Mouse (Mus musculus): ENCODE measurements around the gene Rai14. TPM values are rescaled to one million over a fixed set of nuclear protein-coding genes. Genes with fewer than 3 reads are reported as not detected.

Gene Rai14
- polyA plus RNA-seq, 1 experiment = 27.4 TPM

DNA sequence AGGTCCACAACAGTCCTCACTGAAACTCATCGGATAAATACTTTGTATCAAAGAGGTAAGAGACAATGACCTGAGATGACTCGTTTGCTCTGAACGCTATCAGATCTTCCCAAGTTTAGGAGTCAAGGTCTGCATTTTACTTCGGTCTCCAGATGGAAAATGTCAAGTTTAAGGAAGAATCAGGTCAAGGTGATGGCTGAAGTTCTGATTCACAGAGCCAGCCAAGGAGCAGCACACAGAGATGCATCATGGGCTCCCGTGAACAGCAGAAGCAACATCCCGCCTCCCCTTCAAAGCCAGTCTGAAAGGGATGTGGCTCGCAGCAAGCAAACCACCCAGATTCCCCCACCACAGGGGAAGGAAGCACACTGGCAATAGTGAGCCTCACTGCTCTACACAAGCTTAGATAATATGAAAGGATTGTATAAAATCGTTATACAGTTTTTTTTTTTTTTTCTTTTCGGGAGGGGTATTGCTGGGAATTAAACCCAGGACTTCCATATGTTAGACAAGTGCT is 30.7 kb downstream of the Rai14 start:
- peaks cover 16% of the 10 kb centered on the region for H3K36me3 ChIP-seq (ENCODE audit: control insufficient read depth, insufficient read depth)
- peaks cover 89% of the 10 kb centered on the region for H3K79me2 ChIP-seq (ENCODE audit: control insufficient read depth, insufficient read depth)
- H3K4me2 ChIP-seq (ENCODE audit: low read depth) = no peak overlapping the region
- no peak for TF ChIP-seq MAX (IDR thresholded peaks at IDR 0.05; ENCODE audit: low read depth)
- TF ChIP-seq POLR2AphosphoS2 (IDR thresholded peaks at IDR 0.05; ENCODE audit: insufficient read length, low read depth) = no peak
- TF ChIP-seq E2F4 (IDR thresholded peaks at IDR 0.05; ENCODE audit: insufficient read depth) = no peak
- TF ChIP-seq CEBPB (IDR thresholded peaks at IDR 0.05; ENCODE audit: insufficient read depth, poor library complexity, severe bottlenecking) = no peak
- no peak for TF ChIP-seq MYOD1 (IDR thresholded peaks at IDR 0.05; ENCODE audit: control insufficient read depth in 1 of 3, insufficient read length in 2 of 3, low read depth in 2 of 3)
- no peak for TF ChIP-seq POLR2A (IDR thresholded peaks at IDR 0.05; ENCODE audit: insufficient read length, low read depth)
- TF ChIP-seq USF1 (IDR thresholded peaks at IDR 0.05; ENCODE audit: low read depth) = no peak
- no peak for TF ChIP-seq MYOG (IDR thresholded peaks at IDR 0.05; ENCODE audit: control insufficient read depth in 1 of 3, insufficient read depth in 1 of 3, insufficient read length in 2 of 3, low read depth in 2 of 3)
- no peak for TF ChIP-seq TCF12 (IDR thresholded peaks at IDR 0.05; ENCODE audit: insufficient read depth, poor library complexity, severe bottlenecking)
- no peak for TF ChIP-seq TCF3 (IDR thresholded peaks at IDR 0.05; ENCODE audit: insufficient read length, low read depth)
- TF ChIP-seq SRF (IDR thresholded peaks at IDR 0.05; ENCODE audit: control insufficient read depth, insufficient read length, low read depth) = no peak
- H3ac ChIP-seq (ENCODE audit: control insufficient read depth, insufficient read length) = no peak overlapping the region
- no peaks in the 10 kb centered on the region for H3K27me3 ChIP-seq (ENCODE audit: control insufficient read depth, insufficient read depth, insufficient read length)
- no peak overlapping the region for H3K4me3 ChIP-seq

GRCm38 (mm10) chr15:10680514-10680913 is 33.9 kb downstream of the Rai14 start:
- H3K36me3 ChIP-seq (ENCODE audit: control insufficient read depth, insufficient read depth) = peaks cover 10% of the 10 kb centered on the region
- H3K79me2 ChIP-seq (ENCODE audit: control insufficient read depth, insufficient read depth) = peaks cover 84% of the 10 kb centered on the region
- no peak overlapping the region for H3ac ChIP-seq (ENCODE audit: control insufficient read depth, insufficient read length)
- TF ChIP-seq TCF3 (IDR thresholded peaks at IDR 0.05; ENCODE audit: insufficient read length, low read depth) (no peak), SRF (IDR thresholded peaks at IDR 0.05; ENCODE audit: control insufficient read depth, insufficient read length, low read depth) (no peak), E2F4 (IDR thresholded peaks at IDR 0.05; ENCODE audit: insufficient read depth) (no peak), POLR2AphosphoS2 (IDR thresholded peaks at IDR 0.05; ENCODE audit: insufficient read length, low read depth) (no peak), MAX (IDR thresholded peaks at IDR 0.05; ENCODE audit: low read depth) (no peak), CEBPB (IDR thresholded peaks at IDR 0.05; ENCODE audit: insufficient read depth, poor library complexity, severe bottlenecking) (no peak), REST (IDR thresholded peaks at IDR 0.05; ENCODE audit: insufficient read depth, insufficient read length) (no peak), POLR2A (IDR thresholded peaks at IDR 0.05; ENCODE audit: insufficient read length, low read depth) (no peak)
- no peak overlapping the region for H3K4me2 ChIP-seq (ENCODE audit: low read depth)
- H3K27me3 ChIP-seq (ENCODE audit: control insufficient read depth, insufficient read depth, insufficient read length) = no peaks in the 10 kb centered on the region
- H3K4me3 ChIP-seq = no peak overlapping the region

- TF ChIP-seq CEBPB (IDR thresholded peaks at IDR 0.05; ENCODE audit: insufficient read depth, poor library complexity, severe bottlenecking) = no peak
- TF ChIP-seq MYOD1 (IDR thresholded peaks at IDR 0.05; ENCODE audit: control insufficient read depth in 1 of 3, insufficient read length in 2 of 3, low read depth in 2 of 3) = peak in 1 of 3 experiments; percentile 13
- peaks cover 84% of the 10 kb centered on the region for H3K79me2 ChIP-seq (ENCODE audit: control insufficient read depth, insufficient read depth)
- peaks cover 9% of the 10 kb centered on the region for H3K36me3 ChIP-seq (ENCODE audit: control insufficient read depth, insufficient read depth)
- H3K27me3 ChIP-seq (ENCODE audit: control insufficient read depth, insufficient read depth, insufficient read length) = no peaks in the 10 kb centered on the region
- H3ac ChIP-seq (ENCODE audit: control insufficient read depth, insufficient read length) = no peak overlapping the region
- H3K4me2 ChIP-seq (ENCODE audit: low read depth) = peak overlapping the region; percentile 60
- H3K4me3 ChIP-seq = no peak overlapping the region
Observed at GRCm38 (mm10) chr15:10679571-10679970, 34.9 kb downstream of the Rai14 start.

GRCm38 (mm10) chr15:10675801-10676200 is 38.6 kb downstream of the Rai14 start:
- H3K27me3 ChIP-seq (ENCODE audit: control insufficient read depth, insufficient read depth, insufficient read length) = no peaks in the 10 kb centered on the region
- TF ChIP-seq POLR2A (IDR thresholded peaks at IDR 0.05; ENCODE audit: insufficient read length, low read depth) (no peak), TCF3 (IDR thresholded peaks at IDR 0.05; ENCODE audit: insufficient read length, low read depth) (no peak)

GRCm38 (mm10) chr15:10672880-10673279 is 41.5 kb downstream of the Rai14 start:
- Histone ChIP-seq H3K36me3 (ENCODE audit: control insufficient read depth, insufficient read depth) (peaks cover 14% of the 10 kb centered on the region), H3K4me2 (ENCODE audit: low read depth) (no peak overlapping the region), H3K27me3 (ENCODE audit: control insufficient read depth, insufficient read depth, insufficient read length) (no peaks in the 10 kb centered on the region), H3ac (ENCODE audit: control insufficient read depth, insufficient read length) (no peak overlapping the region), H3K79me2 (ENCODE audit: control insufficient read depth, insufficient read depth) (peaks cover 87% of the 10 kb centered on the region), H3K4me3 (no peak overlapping the region)
- TF ChIP-seq MYOD1 (IDR thresholded peaks at IDR 0.05; ENCODE audit: control insufficient read depth in 1 of 3, insufficient read length in 2 of 3, low read depth in 2 of 3) = no peak
- TF ChIP-seq MAX (IDR thresholded peaks at IDR 0.05; ENCODE audit: low read depth) = no peak
- no peak for TF ChIP-seq MYOG (IDR thresholded peaks at IDR 0.05; ENCODE audit: control insufficient read depth in 1 of 3, insufficient read depth in 1 of 3, insufficient read length in 2 of 3, low read depth in 2 of 3)
- TF ChIP-seq SRF (IDR thresholded peaks at IDR 0.05; ENCODE audit: control insufficient read depth, insufficient read length, low read depth) = no peak
- TF ChIP-seq POLR2AphosphoS2 (IDR thresholded peaks at IDR 0.05; ENCODE audit: insufficient read length, low read depth) = no peak
- TF ChIP-seq REST (IDR thresholded peaks at IDR 0.05; ENCODE audit: insufficient read depth, insufficient read length) = no peak
- TF ChIP-seq CEBPB (IDR thresholded peaks at IDR 0.05; ENCODE audit: insufficient read depth, poor library complexity, severe bottlenecking) = no peak
- TF ChIP-seq TCF3 (IDR thresholded peaks at IDR 0.05; ENCODE audit: insufficient read length, low read depth) = no peak
- TF ChIP-seq POLR2A (IDR thresholded peaks at IDR 0.05; ENCODE audit: insufficient read length, low read depth) = no peak
- no peak for TF ChIP-seq USF1 (IDR thresholded peaks at IDR 0.05; ENCODE audit: low read depth)

More at GRCm38 (mm10) chr15:10675801-10676200, 38.6 kb downstream of the Rai14 start:
- Histone ChIP-seq H3K4me2 (ENCODE audit: low read depth) (no peak overlapping the region), H3K4me3 (no peak overlapping the region), H3ac (ENCODE audit: control insufficient read depth, insufficient read length) (no peak overlapping the region), H3K36me3 (ENCODE audit: control insufficient read depth, insufficient read depth) (peaks cover 12% of the 10 kb centered on the region), H3K79me2 (ENCODE audit: control insufficient read depth, insufficient read depth) (peaks cover 80% of the 10 kb centered on the region)
